Mouse (Mus musculus): ENCODE data around the gene Txndc12. TPM values are rescaled to one million over a fixed set of nuclear protein-coding genes. Genes with fewer than 3 reads are reported as not detected.
A peak's percentile ranks its signal among the peaks of the same experiment; 100 is the strongest.

Gene Txndc12
- polyA plus RNA-seq, 1 experiment from 2014 or later = 130 TPM

DNA sequence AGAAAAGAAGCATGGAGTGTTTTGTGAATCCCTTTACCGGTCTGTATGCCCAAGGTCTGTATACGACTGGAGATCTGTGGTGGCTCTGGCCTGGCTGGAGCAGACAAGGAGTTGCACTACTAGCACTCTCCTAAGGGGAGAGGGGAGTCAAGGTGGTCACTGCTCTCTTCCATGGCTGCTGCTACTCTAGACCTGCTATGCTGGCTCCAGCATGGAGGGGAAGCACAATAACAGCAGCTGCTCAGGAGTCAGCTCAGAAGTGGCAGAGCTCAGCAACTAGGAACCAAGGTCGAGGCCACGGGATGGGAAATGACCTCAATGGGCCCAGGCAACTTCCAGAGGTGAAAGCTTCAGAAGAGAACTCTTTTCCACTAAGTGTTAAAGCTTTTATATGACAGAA lies 23.3 kb upstream of the Txndc12 start:
- no peaks in the 10 kb centered on the region for H3K9me3 ChIP-seq (replicated peaks; ENCODE audit: control insufficient read depth, low read length)
- 52% methylated on average over 4 of the region's 4 CpGs for WGBS
- ATAC-seq (replicated peaks; ENCODE audit: insufficient number of reproducible peaks, low FRiP score, low TSS enrichment, low read depth) = no peak

DNA sequence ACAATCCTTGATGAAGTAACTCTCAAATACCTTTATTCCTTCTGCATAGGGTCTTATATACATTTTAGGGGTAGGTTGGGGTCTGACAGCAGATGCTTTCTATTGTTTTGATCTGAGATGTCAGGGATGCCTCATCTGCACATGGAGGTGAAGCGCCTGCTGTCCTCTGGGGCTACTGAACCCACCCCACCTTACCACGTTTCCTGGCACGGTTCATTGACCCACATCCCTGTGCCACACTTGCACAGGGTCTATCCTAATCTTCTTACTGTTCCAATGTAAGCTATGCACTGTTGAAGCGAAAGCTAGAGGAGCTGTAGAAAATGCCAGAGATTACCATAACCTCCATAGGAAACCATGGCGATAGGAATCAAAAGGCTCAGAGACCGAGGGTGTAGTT lies 22.9 kb upstream of the Txndc12 start:
- WGBS = 67% methylated on average over 6 of the region's 6 CpGs
- no peak for ATAC-seq (replicated peaks; ENCODE audit: insufficient number of reproducible peaks, low FRiP score, low TSS enrichment, low read depth)
- no peak overlapping the region for H3K4me2 ChIP-seq (ENCODE audit: low read depth, low read length)

More for the DNA sequence above, 23.3 kb upstream of the Txndc12 start:
- Histone ChIP-seq H3K9ac (replicated peaks; ENCODE audit: low read length) (no peak overlapping the region), H3K4me1 (ENCODE audit: control insufficient read depth, insufficient read depth, low read length) (no peaks in the 10 kb centered on the region), H3K27ac (replicated peaks; ENCODE audit: low read depth, low read length) (no peak overlapping the region), H3K4me3 (ENCODE audit: low read depth, low read length) (no peak overlapping the region), H3K36me3 (replicated peaks; ENCODE audit: control insufficient read depth, insufficient read depth, low read depth, low read length) (peaks cover 2% of the 10 kb centered on the region; the same call in 1 of the 2 replicates), H3K27me3 (ENCODE audit: control insufficient read depth, insufficient read depth, low read length) (no peaks in the 10 kb centered on the region), H3K4me2 (ENCODE audit: low read depth, low read length) (no peak overlapping the region)
- no peak for DNase-seq (ENCODE audit: low spot score)

DNA sequence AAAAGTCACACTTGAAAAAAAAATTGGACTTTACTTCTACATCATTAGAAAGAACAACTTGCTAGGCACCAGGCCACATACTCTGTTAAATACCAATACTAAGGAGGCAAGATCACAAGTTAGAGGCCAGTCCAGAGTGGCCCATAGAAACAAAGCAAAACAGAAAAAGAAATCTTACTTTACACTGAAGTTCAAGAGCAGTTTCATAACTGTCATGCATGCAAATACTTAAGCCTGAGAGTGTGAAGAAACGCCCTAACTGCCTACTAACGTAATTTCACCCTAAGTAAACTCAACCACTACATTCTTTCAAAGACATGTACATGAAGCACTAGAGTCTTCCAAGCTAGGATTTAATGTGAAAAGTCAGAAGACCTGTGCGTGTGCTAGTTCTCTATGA lies 8.7 kb upstream of the Txndc12 start:
- ATAC-seq (replicated peaks; ENCODE audit: insufficient number of reproducible peaks, low FRiP score, low TSS enrichment, low read depth) (no peak), DNase-seq (ENCODE audit: low spot score) (no peak)
- no peak overlapping the region for H3K9ac ChIP-seq (replicated peaks; ENCODE audit: low read length)
- H3K27me3 ChIP-seq (ENCODE audit: control insufficient read depth, insufficient read depth, low read length) = no peaks in the 10 kb centered on the region
- no peak overlapping the region for H3K4me2 ChIP-seq (ENCODE audit: low read depth, low read length)
- peaks cover 4% of the 10 kb centered on the region for H3K36me3 ChIP-seq (replicated peaks; ENCODE audit: control insufficient read depth, insufficient read depth, low read depth, low read length)
- WGBS = 91% methylated on average over 3 of the region's 3 CpGs
- H3K4me3 ChIP-seq (ENCODE audit: low read depth, low read length) = no peak overlapping the region
- H3K4me1 ChIP-seq (ENCODE audit: control insufficient read depth, insufficient read depth, low read length) = no peaks in the 10 kb centered on the region
- no peaks in the 10 kb centered on the region for H3K9me3 ChIP-seq (replicated peaks; ENCODE audit: control insufficient read depth, low read length)
- no peak overlapping the region for H3K27ac ChIP-seq (replicated peaks; ENCODE audit: low read depth, low read length)

More for the DNA sequence above, 22.9 kb upstream of the Txndc12 start:
- Histone ChIP-seq H3K9ac (replicated peaks; ENCODE audit: low read length) (no peak overlapping the region), H3K9me3 (replicated peaks; ENCODE audit: control insufficient read depth, low read length) (no peaks in the 10 kb centered on the region), H3K4me1 (ENCODE audit: control insufficient read depth, insufficient read depth, low read length) (no peaks in the 10 kb centered on the region), H3K27me3 (ENCODE audit: control insufficient read depth, insufficient read depth, low read length) (no peaks in the 10 kb centered on the region), H3K27ac (replicated peaks; ENCODE audit: low read depth, low read length) (no peak overlapping the region), H3K36me3 (replicated peaks; ENCODE audit: control insufficient read depth, insufficient read depth, low read depth, low read length) (peaks cover 2% of the 10 kb centered on the region; the same call in 1 of the 2 replicates), H3K4me3 (ENCODE audit: low read depth, low read length) (no peak overlapping the region)
- DNase-seq (ENCODE audit: low spot score) = no peak

DNA sequence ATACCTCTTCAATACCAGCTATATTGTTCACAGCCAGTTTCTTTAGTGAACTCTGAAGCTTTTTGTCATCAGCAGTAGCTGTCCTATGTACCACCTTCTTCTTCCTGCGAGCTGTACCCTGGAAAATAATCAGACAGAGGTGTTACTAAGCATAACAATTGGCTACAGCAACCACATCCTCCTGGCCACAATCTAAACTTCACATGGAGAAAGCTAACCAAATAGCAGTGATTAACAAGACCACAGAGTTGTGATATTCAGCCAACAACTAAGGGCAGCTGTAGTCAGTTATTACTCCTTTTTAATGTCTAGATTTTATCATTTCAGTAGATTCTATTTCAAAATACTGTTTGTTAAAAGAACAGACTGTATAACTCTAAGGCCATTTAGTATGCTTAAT lies 8.3 kb upstream of the Txndc12 start:
- Histone ChIP-seq H3K36me3 (replicated peaks; ENCODE audit: control insufficient read depth, insufficient read depth, low read depth, low read length) (peaks cover 4% of the 10 kb centered on the region), H3K4me1 (ENCODE audit: control insufficient read depth, insufficient read depth, low read length) (no peaks in the 10 kb centered on the region), H3K4me3 (ENCODE audit: low read depth, low read length) (no peak overlapping the region), H3K9me3 (replicated peaks; ENCODE audit: control insufficient read depth, low read length) (no peaks in the 10 kb centered on the region), H3K27me3 (ENCODE audit: control insufficient read depth, insufficient read depth, low read length) (no peaks in the 10 kb centered on the region), H3K9ac (replicated peaks; ENCODE audit: low read length) (no peak overlapping the region), H3K4me2 (ENCODE audit: low read depth, low read length) (no peak overlapping the region), H3K27ac (replicated peaks; ENCODE audit: low read depth, low read length) (no peak overlapping the region)
- DNase-seq (ENCODE audit: low spot score) = no peak
- 86% methylated on average over 1 of the region's 1 CpGs for WGBS
- no peak for ATAC-seq (replicated peaks; ENCODE audit: insufficient number of reproducible peaks, low FRiP score, low TSS enrichment, low read depth)

DNA sequence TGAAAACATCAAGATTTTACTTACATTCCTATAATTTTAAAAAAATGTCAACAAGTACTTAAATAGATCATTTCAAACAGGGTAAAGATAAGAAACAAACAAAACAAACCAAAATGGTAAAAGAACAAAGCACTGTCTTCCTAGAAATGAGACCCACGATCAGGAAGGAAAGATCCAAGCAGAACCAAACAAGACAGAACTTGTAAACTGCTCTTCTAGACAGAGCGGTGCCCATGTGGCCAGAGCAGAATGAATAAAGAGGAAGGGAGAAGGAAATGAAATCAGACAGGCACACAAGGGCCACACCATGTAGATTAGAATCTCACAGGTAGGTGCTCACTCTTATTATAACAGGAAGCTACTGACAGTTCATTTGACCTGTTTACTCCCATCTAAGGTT lies 7.8 kb upstream of the Txndc12 start:
- 84% methylated on average over 2 of the region's 2 CpGs for WGBS
- no peaks in the 10 kb centered on the region for H3K4me1 ChIP-seq (ENCODE audit: control insufficient read depth, insufficient read depth, low read length)
- no peak overlapping the region for H3K4me3 ChIP-seq (ENCODE audit: low read depth, low read length)
- ATAC-seq (replicated peaks; ENCODE audit: insufficient number of reproducible peaks, low FRiP score, low TSS enrichment, low read depth) (no peak), DNase-seq (ENCODE audit: low spot score) (no peak)
- H3K27ac ChIP-seq (replicated peaks; ENCODE audit: low read depth, low read length) = no peak overlapping the region
- H3K9ac ChIP-seq (replicated peaks; ENCODE audit: low read length) = no peak overlapping the region
- no peaks in the 10 kb centered on the region for H3K9me3 ChIP-seq (replicated peaks; ENCODE audit: control insufficient read depth, low read length)
- no peak overlapping the region for H3K4me2 ChIP-seq (ENCODE audit: low read depth, low read length)
- H3K27me3 ChIP-seq (ENCODE audit: control insufficient read depth, insufficient read depth, low read length) = no peaks in the 10 kb centered on the region
- peaks cover 4% of the 10 kb centered on the region for H3K36me3 ChIP-seq (replicated peaks; ENCODE audit: control insufficient read depth, insufficient read depth, low read depth, low read length)

DNA sequence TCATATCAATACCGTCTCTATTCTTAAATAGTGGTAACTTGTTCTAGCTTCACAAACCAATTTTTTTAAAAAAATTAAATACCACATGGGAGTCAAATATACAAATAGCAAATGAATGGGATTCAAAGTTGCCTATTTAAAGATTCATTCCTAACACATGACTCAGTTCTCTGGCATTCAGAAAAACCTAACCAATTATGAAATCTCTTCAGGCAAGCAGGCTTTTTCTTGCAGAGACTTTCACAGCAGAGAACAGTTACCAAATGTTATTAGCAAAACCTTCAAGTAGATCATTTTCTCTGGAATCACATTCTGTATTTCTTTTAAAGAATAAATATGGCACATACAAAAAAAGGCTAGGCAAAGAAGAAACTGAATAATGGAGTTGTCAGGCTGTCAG lies 3.7 kb upstream of the Txndc12 start:
- DNase-seq (ENCODE audit: low spot score) = no peak
- no peaks in the 10 kb centered on the region for H3K4me1 ChIP-seq (ENCODE audit: control insufficient read depth, insufficient read depth, low read length)
- no peak for ATAC-seq (replicated peaks; ENCODE audit: insufficient number of reproducible peaks, low FRiP score, low TSS enrichment, low read depth)
- H3K4me2 ChIP-seq (ENCODE audit: low read depth, low read length) = no peak overlapping the region
- H3K27ac ChIP-seq (replicated peaks; ENCODE audit: low read depth, low read length) = no peak overlapping the region
- H3K4me3 ChIP-seq (ENCODE audit: low read depth, low read length) = no peak overlapping the region
- no peaks in the 10 kb centered on the region for H3K9me3 ChIP-seq (replicated peaks; ENCODE audit: control insufficient read depth, low read length)
- H3K27me3 ChIP-seq (ENCODE audit: control insufficient read depth, insufficient read depth, low read length) = no peaks in the 10 kb centered on the region
- H3K9ac ChIP-seq (replicated peaks; ENCODE audit: low read length) = no peak overlapping the region
- no peaks in the 10 kb centered on the region; the same call in 1 of the 2 replicates for H3K36me3 ChIP-seq (replicated peaks; ENCODE audit: control insufficient read depth, insufficient read depth, low read depth, low read length)
- WGBS = 83% methylated on average over 1 of the region's 1 CpGs

DNA sequence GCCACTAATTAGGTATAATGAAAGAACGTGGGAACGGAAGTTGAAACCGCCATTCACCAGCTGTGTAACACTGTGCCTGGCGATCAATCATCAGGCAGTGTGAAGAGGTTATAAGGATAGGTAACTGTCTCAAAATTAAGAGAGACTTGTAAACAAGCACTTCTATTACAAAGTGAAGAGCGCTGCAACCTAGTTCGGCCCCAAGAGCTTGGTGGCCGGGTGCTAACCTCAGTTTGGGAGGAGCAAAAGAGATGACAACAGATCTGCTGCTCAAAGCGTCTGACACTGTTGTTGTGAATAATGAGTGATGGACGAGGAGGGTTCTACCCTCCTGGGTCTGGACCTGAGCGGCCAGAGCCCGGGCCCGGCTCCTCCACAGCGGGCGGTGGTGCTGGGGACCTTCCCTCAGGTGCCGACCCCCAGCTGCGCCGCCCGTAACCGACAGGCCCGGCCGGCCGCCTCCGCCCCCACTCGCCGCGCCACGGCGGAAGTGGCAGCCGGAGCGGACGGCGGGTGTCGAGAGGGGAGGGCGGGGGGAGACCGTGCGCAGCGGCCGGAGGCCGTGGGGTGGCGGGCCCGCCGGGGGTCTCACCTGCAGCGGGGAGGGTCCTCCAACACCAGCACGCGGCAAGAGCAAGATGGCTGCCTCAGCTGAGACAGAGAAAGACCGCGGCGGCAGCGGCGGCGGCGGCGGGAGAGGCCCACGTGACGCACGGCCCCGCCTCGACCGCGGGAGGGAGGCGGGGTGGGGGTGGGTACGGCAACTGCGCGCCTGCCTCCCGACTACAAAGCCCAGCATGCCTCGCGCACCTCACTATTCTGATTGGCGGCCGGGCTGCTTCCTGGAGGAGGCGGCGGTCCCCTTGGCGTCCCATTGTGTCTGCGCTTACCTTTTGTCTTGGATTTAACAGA lies 1.2 kb upstream of the Txndc12 start, which contains the start of gene Btf3l4:
Gene Btf3l4 (minus strand): TSS at position 699 of the 912 bp plus-strand sequence.
- H3K4me2 ChIP-seq (ENCODE audit: low read depth, low read length) = peak within 1 kb of the TSS; percentile 57
- ATAC-seq (replicated peaks; ENCODE audit: insufficient number of reproducible peaks, low FRiP score, low TSS enrichment, low read depth) = peak; percentile 94
- H3K4me1 ChIP-seq (ENCODE audit: control insufficient read depth, insufficient read depth, low read length) = no peaks in the 10 kb centered on the region
- no peaks in the 10 kb centered on the region; the same call in 1 of the 2 replicates for H3K36me3 ChIP-seq (replicated peaks; ENCODE audit: control insufficient read depth, insufficient read depth, low read depth, low read length)
- H3K9ac ChIP-seq (replicated peaks; ENCODE audit: low read length) = peak within 1 kb of the TSS; percentile 99
- no peaks in the 10 kb centered on the region for H3K9me3 ChIP-seq (replicated peaks; ENCODE audit: control insufficient read depth, low read length)
- H3K4me3 ChIP-seq (ENCODE audit: low read depth, low read length) = peak within 1 kb of the TSS; percentile 97
- H3K27me3 ChIP-seq (ENCODE audit: control insufficient read depth, insufficient read depth, low read length) = no peaks in the 10 kb centered on the region
- H3K27ac ChIP-seq (replicated peaks; ENCODE audit: low read depth, low read length) = peak within 1 kb of the TSS; percentile 98
- under 1% methylated on average over 59 of the region's 73 CpGs for WGBS
- peak; percentile 98 for DNase-seq (ENCODE audit: low spot score)

DNA sequence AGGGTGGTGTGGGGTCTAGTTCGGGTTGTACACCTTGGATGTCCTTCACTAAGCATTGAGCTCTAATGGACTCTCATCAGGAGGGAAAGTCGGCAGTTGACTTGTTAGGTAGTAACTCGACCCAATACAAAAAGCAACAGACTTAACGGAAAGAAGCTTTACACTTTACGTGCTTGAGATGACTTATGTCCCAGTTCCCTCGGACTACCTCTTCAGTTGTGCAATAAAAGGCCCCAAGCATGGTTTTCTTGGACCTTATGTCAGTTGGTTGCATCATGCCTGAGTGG lies 630 bp upstream of the Txndc12 start:
- Histone ChIP-seq H3K9me3 (replicated peaks; ENCODE audit: control insufficient read depth, low read length) (no peaks in the 10 kb centered on the region), H3K27me3 (ENCODE audit: control insufficient read depth, insufficient read depth, low read length) (no peaks in the 10 kb centered on the region), H3K9ac (replicated peaks; ENCODE audit: low read length) (peak overlapping the region; percentile 99), H3K4me2 (ENCODE audit: low read depth, low read length) (peak overlapping the region; percentile 57), H3K4me3 (ENCODE audit: low read depth, low read length) (peak overlapping the region; percentile 97), H3K36me3 (replicated peaks; ENCODE audit: control insufficient read depth, insufficient read depth, low read depth, low read length) (no peaks in the 10 kb centered on the region; the same call in 1 of the 2 replicates), H3K27ac (replicated peaks; ENCODE audit: low read depth, low read length) (peak overlapping the region; percentile 98), H3K4me1 (ENCODE audit: control insufficient read depth, insufficient read depth, low read length) (no peaks in the 10 kb centered on the region)
- DNase-seq (ENCODE audit: low spot score) (no peak), ATAC-seq (replicated peaks; ENCODE audit: insufficient number of reproducible peaks, low FRiP score, low TSS enrichment, low read depth) (no peak)
- WGBS = 0% methylated on average over 6 of the region's 6 CpGs

Measured in embryonic facial prominence, embryonic 11.5 days (tissue).